Mouse (Mus musculus) adrenal gland, postnatal 4 days (tissue): Measurements from ENCODE around the gene Pde2a. TPM values are rescaled to one million over a fixed set of nuclear protein-coding genes. Genes with fewer than 3 reads are reported as not detected.
A peak's percentile ranks its signal among the peaks of the same experiment; 100 is the strongest.

Experiments used
- DNase-seq, 2 experiments: peaks; one replicate each; pipeline ENCODE4 v3.0.0; 2021 to 2022; ENCODE audit warnings: low spot score in 2 of 2, mixed read lengths in 2 of 2
- total RNA-seq, 2 experiments: library from RNA; stranded (reverse); gene quantifications; 2 replicates each; pipeline ENCODE4 v1.2.3; 2021

Gene Pde2a
- total RNA-seq, 2 experiments from 2014 or later: 105 to 129 TPM

DNA sequence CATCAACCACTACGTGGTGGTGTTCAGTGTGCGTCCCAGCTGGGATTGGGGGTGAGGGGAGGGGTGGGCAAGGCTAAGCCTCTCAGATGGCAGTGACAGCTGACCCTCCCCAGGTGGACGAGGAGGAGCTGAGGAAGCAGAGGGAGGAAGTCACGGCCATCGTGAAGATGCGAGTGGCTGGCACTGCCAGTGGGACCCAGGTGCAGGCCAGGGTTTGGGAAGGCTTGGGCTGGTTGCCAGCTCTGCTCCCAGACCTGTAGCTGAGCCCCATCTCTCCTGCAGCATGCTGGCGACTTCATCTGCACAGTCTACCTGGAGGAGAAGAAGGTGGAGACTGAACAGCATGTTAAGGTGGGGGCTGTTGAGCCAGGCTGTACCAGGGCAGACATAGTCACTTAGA is 20.0 kb upstream of the Pde2a start:
- no peak for DNase-seq

DNA sequence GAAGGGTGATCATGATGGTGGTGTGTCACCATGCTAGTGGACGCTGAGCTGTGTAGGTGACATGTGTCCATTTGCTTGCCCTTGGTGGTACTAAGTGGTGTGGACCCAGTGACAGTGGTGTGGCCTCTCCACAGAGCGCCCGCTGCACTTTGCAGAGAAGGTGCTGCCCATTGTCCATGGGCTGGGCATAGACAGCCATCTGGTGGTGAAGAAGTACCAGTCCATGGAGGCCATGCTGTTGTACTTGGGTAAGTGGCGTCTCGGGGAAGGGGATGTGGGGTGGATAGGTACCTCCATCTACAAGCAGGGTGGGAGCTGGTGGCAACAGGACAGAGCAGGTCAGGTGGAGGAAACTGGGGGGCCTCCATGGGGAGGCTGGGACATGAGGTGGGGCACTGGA is 17.7 kb upstream of the Pde2a start:
- DNase-seq: no peak

DNA sequence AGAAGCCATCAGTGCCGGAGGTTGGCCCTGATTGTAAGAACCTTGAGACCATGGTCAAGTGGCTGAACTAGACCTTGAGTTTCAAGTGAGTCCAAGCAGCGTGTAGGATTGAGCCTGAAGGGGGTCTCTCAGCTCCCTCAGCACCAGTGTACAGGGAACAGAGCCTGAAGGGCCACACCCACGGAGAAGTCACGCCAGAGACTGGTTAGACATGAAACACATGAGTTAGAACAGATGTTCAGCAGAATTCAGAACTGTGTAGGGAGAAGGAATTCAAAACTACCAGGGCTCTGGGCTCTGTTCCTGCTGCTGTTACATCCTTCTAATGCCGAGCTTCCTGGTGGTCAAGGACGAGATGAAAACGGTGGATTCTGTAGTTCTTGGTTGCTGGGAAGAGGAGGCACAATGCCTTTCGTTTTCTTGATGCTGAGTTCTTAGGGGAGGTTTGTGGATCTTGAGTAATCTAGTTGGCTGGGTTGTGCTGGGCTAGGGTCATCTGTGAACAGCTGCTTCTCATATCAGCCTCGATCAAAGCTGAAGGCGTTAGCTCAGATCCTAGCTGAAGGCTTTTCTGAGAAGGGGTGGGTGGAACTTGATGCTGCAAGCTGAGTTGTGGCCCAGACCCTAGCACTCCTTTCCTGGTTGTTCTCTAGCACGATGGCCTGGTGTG is 11.1 kb upstream of the Pde2a start, which contains the start of gene Gm45837:
TSS of gene Gm45837 (plus strand) at position 620 of the 670 bp plus-strand sequence.
- DNase-seq: no peak

DNA sequence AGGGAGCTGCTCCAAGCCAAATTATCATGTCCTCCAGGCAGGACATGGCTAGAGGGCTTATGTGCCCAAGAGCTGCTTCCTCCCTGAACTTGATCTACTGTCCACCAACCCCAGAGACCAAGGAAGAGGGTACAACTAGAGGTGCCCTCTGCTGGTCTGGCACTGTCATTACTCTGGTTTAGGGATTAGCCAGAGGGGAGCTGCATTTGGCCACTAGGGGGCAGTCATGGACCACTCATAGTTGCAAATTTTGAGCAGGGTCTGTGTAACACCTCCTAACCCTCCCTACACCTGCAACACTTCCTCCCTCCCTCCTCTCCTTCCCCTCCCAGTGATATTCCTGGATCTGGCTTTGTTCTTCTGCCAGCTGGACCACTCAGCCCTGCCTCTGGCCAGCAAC is 8.7 kb upstream of the Pde2a start:
- peak; percentile 71 to 76 for DNase-seq

DNA sequence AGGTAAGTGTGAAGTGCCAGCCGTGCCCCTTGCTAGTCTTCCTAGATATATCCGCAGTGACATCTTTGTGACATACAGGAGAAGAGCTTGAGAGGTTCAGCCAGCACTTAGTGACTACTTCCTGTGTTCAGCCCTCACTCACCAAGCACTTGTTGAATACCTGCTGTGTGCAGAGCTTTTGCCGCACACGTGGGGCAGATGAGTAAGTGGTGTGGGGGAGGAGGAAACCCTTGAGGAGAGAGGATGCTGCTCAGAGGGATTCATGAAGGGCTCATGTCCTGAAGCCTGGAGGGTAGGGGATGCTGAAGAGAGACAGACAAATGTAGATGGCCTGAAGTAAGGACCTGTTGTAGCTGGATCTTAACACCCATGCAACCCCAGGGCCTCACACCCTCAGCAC is 7.3 kb upstream of the Pde2a start:
- DNase-seq: no peak

DNA sequence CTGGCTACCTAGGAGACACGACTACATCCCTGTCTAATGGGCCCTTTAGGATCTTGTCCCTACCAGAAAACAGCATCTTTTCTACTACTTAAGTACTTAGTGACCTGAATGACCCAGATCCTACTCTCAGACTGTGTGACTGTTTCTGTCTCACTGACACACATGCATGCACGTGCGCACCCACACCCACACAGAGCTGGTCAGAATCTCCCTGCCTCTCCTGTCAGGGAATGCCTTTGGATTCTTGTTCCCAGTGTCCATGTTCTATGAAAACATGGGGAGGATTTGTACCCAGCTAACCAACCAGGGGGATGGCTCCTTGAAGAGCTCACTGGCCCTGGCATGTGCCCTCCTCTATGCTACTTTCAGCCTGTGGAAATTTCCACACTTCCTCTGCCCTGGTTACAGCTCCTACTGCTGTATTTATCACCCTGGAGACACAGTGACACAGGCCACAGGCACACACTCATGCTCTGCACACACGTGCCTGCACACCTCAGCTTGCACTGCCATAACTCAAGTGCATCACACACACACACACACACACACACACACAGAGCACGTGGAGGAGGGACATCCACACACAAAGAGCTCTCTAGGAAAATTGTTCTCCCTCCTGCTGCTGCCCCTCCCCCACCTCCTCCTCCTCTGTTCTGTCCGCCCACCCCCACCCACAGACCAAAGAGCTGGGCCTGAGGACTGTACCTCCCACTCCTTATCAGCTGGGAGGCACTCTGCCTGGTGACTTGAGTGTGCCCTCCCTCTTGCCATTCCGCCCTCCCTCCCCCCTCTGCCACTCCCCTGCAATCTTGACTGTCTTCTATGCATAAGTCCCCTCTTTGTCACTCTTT is 6.6 kb upstream of the Pde2a start:
- no peak for DNase-seq

DNA sequence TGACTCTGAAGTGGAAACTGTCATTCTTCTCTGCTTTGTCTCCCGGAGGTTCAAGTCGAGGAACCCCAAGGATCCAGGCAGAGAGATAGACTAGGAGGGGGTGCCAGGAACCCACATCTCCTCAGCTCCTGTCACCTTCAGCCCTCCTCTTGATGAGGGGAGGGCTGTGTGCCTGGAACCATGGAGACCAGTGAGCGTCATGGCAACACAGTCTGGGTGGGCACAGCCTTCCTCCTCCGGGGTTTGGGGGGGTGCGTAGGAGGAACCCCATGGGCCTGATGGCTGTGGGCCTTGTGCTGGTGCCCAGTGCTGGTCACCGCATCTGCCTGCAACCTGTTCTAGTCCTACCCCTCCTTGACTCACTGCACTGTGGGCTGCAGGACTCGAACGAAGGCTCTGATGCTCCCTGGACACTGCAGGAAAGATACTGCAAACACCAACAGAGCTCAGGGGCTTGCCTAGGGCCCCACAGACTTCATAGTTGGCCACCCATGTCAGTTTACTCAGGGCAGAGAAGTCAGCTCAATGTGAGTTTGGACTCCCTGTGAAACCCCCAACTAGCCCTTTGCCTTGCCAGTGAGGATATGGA is 5.9 kb upstream of the Pde2a start:
- no peak for DNase-seq

DNA sequence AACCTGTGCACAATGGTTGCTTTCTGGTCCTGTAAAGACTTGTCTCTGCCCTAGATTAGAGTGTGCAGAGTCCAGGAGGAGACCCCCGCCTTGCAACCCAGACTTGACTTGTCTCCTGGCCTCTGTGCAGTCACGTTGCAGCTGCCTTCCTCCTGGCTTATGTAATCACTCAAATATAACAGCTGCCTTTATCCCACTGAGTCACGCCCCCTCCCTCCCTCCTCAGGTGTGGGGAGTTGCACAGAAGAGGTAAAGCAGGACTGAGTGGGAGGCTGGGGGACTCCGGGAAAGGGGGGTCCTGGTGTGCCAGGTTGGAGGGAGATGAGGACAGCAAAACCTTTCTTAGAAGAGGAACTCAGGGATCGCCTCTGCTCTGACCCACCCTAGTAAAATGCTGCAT is 5.1 kb upstream of the Pde2a start:
- DNase-seq: no peak

DNA sequence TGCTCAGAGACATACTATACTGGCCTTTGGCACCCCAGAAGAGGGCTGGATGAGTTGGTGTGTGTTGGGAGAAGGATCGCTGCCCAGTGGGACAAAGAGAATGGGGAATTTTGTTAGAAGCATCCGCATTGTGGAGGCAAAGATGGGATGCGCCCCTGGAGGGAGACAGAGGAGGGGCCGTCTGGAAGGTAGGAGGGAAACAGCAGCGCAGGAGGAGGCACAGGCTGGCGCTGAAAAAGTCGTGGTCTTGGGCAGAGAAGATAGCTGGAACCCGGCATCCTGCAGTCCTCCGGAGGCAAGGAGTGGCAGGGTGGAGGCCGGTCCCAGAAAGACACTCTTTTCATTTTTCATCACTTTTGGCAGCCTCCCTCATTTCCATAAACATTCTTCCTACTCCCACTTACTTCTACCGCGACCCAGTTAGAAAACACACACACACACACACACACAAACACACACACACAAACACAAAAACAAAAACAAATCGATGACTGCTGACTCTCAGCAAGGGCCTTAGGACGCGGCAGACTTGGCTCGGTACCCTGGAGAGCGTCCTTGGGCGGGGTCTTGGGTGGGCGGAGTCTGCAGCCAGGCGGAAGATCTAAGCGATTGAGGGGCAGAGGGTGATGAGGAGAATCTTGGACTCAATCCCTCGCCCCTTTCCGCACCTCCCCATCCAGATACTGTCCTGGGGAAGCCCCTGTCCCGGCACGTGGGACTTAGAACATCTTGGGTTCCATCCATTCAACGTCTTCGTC is 2.3 kb upstream of the Pde2a start:
- DNase-seq: no peak

DNA sequence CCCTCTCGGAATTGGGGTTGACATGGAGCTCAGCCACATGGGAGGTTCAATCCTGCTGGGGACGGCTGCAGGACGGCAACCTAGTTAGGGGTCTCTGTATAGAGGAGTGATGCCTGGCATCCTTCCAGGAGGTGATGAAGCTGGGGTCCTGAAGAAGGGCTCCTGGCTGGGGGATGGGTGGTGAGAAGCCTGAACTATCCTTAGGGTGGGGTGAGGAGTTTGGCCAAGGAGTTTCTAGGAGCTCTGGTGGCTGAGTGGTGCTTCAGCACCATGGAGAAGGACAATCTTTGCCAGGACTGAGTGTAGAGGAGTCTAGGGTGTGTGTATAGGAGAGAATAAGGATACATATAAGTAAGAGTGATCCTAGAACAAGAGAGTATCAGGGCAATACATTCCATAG is 578 bp downstream of the Pde2a start:
- no peak for DNase-seq

DNA sequence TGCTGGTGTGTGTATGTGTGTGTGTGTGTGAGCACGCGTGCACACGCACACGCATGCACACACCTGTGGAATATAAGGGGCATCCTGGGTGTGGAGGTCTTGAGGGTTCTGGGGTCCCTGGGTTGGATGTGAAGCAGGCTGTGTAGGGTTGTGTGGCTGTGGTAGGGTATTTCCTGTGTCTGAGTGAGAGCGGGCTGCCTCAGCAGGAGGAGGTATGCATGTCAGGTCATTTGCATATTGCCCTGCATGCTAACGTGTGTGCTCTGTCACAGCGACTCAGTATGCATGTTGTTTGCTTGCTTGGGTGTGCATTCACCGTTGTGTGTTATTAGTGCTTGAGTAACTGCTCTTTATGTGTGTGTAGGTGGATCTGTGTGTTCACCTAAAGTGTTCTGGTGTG is 1.2 kb downstream of the Pde2a start:
- no peak for DNase-seq

DNA sequence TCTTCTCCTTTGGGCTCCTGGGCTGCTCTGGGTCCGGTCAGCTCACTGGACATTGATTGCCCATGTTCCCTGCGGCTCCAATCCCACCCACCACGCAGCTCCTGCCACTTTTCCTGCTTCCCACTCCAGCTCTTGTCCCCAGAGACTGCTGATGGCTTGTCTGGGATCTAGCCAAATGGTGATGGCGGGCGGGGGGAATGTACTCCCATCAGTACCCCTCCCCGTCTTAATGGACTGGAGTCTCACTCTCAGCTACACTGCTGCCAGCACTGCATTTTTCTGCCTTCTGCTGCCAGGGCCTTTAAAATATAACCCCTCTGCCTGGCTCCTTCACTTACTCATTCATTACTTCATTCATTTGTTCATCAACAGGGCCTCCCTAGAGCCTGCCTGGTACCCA is 2.5 kb downstream of the Pde2a start:
- no peak for DNase-seq

DNA sequence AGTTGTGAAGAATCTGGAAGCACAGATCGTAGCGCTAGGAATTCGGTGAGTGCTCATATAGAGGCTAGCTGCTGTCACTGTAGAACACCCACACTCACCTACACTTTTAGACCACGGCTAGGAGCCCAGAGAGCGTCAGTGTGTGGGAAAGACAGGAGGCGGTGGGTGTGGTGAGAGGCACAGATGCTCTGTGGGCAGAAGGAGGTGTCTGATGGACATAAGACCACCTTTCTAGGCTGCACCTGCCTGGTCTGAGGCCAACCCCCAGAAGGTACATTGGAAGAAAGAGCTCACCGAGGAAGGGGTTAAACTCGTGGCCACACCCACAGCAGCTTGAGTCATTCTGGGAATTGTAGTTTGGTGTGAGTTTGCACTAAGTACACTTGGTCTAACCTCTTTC is 5.2 kb downstream of the Pde2a start:
- no peak for DNase-seq

DNA sequence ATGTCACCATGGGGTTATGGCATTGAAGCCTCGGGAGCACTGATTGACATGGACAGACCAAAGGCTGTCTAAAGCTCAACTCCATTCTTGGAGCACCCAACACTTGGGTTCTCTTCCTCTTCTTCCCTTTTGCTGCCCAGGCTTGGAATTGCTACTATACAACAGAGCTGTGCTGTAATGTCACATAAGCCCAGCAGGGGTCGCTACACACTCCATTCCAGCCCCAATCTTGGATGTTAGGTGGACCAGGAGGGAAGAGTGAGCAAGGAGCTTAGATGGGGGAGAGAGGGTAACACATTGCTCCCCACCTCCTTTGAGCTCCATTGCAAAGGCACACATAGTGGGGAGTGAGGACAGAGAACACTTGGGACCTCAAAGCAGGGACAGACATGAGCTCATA is 6.2 kb downstream of the Pde2a start:
- DNase-seq: no peak

DNA sequence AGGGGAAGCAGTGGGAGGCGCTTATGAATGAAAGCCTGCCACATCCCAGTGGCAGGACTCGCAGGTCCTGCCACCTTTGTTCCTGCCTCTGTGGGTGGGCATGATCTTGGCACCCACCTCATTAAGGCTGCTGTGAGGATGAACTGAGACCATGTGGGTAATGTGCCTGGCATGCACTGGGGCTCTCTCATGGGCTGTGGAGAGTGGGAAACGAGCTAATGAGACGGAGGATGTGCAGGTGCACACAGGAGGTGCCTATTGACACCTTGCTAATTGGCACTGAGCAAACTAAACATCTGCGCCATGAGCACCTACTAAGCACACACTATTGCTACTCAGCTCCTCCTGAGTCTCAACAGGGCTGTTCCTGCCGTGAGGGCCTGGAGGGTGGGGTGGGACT is 13.5 kb downstream of the Pde2a start:
- DNase-seq: no peak

DNA sequence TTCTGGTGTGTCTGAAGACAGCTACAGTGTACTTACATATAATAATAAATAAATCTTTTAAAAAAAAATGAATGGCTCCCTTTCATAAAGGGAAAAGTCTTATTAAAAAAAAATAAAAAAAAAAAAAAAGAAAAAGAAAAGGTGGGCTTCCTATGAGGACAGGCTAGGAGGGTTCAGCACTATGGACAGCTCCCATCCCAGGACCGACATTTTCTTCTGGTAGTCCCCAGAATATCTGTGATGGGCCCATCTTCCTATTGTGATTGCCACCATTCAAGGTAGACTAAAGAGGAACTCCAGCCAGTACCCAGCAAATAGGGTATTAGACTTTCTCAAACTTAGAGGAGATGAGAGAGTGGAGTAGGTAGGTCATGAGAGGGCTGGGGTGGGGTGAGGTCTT is 16.4 kb downstream of the Pde2a start:
- no peak for DNase-seq

DNA sequence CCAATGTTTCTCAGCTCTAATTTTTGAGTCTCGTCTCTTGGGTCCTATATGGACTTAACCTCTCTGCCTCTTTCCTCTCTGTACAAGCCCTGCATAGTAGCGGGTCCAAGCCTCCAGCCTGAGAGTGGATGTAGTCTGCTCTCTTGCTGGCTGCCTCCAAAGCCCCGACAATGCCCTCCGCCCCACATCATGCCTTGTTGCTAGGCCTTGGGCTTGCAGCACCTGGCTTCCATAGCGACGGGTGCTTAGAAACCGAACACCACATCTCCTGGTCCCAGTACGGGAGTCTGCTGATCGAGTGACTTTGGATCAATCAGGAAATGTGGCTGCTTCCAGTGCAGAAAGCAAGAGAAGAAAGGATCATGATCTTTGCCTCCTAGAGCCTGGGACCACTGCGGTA is 21.6 kb downstream of the Pde2a start:
- DNase-seq: no peak

DNA sequence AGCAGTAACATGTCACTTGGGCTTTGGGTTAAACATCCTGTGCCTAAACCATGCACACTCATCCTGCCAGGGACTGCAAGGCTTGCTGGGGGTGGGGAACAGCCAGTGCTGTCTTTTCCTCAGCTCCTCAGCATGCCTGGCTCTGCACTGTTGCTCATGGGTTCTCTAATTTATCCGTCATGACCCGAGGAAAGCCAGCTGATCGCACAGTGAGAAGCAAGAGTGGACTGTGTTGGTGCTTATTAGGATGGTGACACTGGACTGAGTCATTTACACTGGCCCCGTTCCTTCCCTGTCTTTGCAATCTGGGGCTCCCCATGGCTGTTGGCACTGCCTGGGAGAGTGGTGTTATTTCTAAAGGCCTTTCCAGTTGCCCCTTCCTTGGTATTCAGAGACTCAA is 22.7 kb downstream of the Pde2a start:
- no peak for DNase-seq

DNA sequence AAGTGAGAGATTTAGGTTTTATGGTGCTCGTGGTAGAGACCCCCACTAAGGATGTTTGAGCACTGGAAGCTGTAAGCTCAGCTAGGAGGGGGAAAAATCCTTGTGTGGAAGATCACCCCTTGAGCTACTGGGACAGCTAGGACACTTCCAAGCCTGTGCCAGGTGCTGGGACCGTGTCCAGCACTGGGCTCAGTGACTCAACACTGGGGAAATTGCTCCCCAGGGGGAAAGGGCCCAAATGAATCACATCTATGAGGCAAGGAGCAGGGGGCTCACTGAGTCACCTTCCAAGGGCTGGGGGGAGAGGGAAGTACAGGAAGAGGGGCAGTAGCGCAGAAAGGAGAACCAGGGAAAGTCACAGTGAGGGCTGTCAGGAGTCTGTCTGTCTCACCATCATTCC is 28.4 kb downstream of the Pde2a start:
- no peak for DNase-seq

DNA sequence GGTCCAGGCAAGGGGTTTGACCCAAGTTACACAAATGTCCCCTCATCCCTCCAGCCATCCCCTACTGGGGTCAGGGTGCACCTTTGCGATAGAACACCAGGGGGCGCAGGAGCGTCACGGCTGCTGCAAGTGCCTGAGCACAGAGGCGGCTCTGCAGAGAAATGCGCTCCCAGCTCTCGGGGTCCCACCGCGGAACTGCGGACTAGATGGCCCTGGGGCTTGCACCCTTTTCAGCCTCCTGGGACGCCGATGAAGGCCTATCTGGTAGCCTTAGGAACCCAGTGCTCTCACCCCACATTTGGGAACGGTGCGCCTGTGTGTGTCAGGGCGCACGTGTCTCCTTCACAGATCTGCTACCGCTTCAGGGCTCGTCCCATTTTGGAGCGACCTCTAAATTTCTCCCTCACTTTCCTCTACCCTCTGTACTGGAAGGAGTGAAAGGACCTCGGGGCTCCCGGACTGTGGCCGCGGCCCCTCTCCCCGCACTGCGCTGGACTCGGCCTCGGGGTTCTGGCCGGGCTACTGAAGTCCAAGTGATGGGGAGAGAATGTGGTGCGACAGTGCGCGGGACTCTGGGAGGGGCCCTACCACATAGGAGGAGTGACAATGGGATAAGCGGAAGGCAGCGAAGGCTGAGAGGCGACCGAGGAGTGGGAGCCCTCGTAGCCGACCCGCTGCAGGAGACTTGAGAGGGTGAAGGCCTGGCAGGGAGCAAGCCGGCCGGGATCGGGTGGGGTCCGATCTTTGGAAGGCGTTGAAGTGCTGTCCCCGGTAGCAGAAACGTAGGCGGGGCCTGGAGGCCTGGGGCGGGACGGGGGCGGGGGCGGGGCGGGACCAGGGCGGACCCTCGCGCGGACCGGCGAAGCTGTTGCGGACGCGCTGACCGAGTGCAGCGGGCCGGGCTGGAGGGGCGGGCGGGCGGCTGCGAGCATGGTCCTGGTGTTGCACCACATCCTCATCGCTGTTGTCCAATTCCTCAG is 29.2 kb downstream of the Pde2a start:
- peak; percentile 81 to 84 for DNase-seq
